Mouse (Mus musculus): ENCODE measurements at regions not wholly inside any gene's neighbourhood (a gene's known extent, or its start where the extent isn't known, plus 50 kb on each side); places are given as distances from the start of the nearest gene placed in this dataset.

GRCm38 (mm10) chr15:67315202-67315601, 814.5 kb upstream of the Lrrc6 start:
- in situ Hi-C loops (cut with MboI; ENCODE audit: low sequenced_read_pairs) = no loop called here

- in situ Hi-C loops (cut with MboI; ENCODE audit: low sequenced_read_pairs) = no loop called here
Measured at GRCm38 (mm10) chr15:67313648-67314047, 812.9 kb upstream of the Lrrc6 start.

GRCm38 (mm10) chr15:67305681-67306080, 805.0 kb upstream of the Lrrc6 start:
- in situ Hi-C loops (cut with MboI; ENCODE audit: low sequenced_read_pairs) = no loop called here

- in situ Hi-C loops (cut with MboI; ENCODE audit: low sequenced_read_pairs) = no loop called here
Measured at GRCm38 (mm10) chr15:67303804-67304203, 803.1 kb upstream of the Lrrc6 start.

- in situ Hi-C loops (cut with MboI; ENCODE audit: low sequenced_read_pairs) = no loop called here
Measured at GRCm38 (mm10) chr15:67301871-67302363, 801.2 kb upstream of the Lrrc6 start.

- in situ Hi-C loops (cut with MboI; ENCODE audit: low sequenced_read_pairs) = no loop called here
Measured at GRCm38 (mm10) chr15:67301024-67301423, 800.3 kb upstream of the Lrrc6 start.

GRCm38 (mm10) chr15:67294797-67295196, 794.1 kb upstream of the Lrrc6 start:
- in situ Hi-C loops (cut with MboI; ENCODE audit: low sequenced_read_pairs) = no loop called here

- in situ Hi-C loops (cut with MboI; ENCODE audit: low sequenced_read_pairs) = no loop called here
Measured at GRCm38 (mm10) chr15:67289749-67290148, 789.0 kb upstream of the Lrrc6 start.

GRCm38 (mm10) chr15:67284941-67285340, 784.2 kb upstream of the Lrrc6 start:
- in situ Hi-C loops (cut with MboI; ENCODE audit: low sequenced_read_pairs) = no loop called here

- in situ Hi-C loops (cut with MboI; ENCODE audit: low sequenced_read_pairs) = no loop called here
Measured at GRCm38 (mm10) chr15:67283275-67283972, 782.7 kb upstream of the Lrrc6 start.

- in situ Hi-C loops (cut with MboI; ENCODE audit: low sequenced_read_pairs) = no loop called here
Measured at GRCm38 (mm10) chr15:67278869-67279268, 778.2 kb upstream of the Lrrc6 start.

GRCm38 (mm10) chr15:67275058-67275457, 774.3 kb upstream of the Lrrc6 start:
- in situ Hi-C loops (cut with MboI; ENCODE audit: low sequenced_read_pairs) = no loop called here

GRCm38 (mm10) chr15:67272397-67272796, 771.7 kb upstream of the Lrrc6 start:
- in situ Hi-C loops (cut with MboI; ENCODE audit: low sequenced_read_pairs) = no loop called here

- in situ Hi-C loops (cut with MboI; ENCODE audit: low sequenced_read_pairs) = no loop called here
Measured at GRCm38 (mm10) chr15:67263723-67264122, 763.0 kb upstream of the Lrrc6 start.

GRCm38 (mm10) chr15:67263313-67263712, 762.6 kb upstream of the Lrrc6 start:
- in situ Hi-C loops (cut with MboI; ENCODE audit: low sequenced_read_pairs) = no loop called here

- in situ Hi-C loops (cut with MboI; ENCODE audit: low sequenced_read_pairs) = no loop called here
Measured at GRCm38 (mm10) chr15:67262269-67262668, 761.6 kb upstream of the Lrrc6 start.

- in situ Hi-C loops (cut with MboI; ENCODE audit: low sequenced_read_pairs) = no loop called here
Measured at GRCm38 (mm10) chr15:67260666-67261065, 760.0 kb upstream of the Lrrc6 start.

- in situ Hi-C loops (cut with MboI; ENCODE audit: low sequenced_read_pairs) = no loop called here
Measured at GRCm38 (mm10) chr15:67249147-67249546, 748.4 kb upstream of the Lrrc6 start.

GRCm38 (mm10) chr15:67248471-67248870, 747.8 kb upstream of the Lrrc6 start:
- in situ Hi-C loops (cut with MboI; ENCODE audit: low sequenced_read_pairs) = no loop called here

GRCm38 (mm10) chr15:67245658-67246268, 745.1 kb upstream of the Lrrc6 start:
- in situ Hi-C loops (cut with MboI; ENCODE audit: low sequenced_read_pairs) = no loop called here

- in situ Hi-C loops (cut with MboI; ENCODE audit: low sequenced_read_pairs) = no loop called here
Measured at GRCm38 (mm10) chr15:67244908-67245657, 744.4 kb upstream of the Lrrc6 start.

Measured in CH12F3 (cell line).